Mouse (Mus musculus) CH12.LX (cell line): ENCODE data around the gene Afg1l. TPM values are rescaled to one million over a fixed set of nuclear protein-coding genes. Genes with fewer than 3 reads are reported as not detected.

Source experiments
- DNase-seq: peaks from one replicate; pipeline ENCODE4 v3.0.0-alpha.2; 2013; ENCODE audit errors: extremely low read depth
- H3K27ac ChIP-seq: 2 replicates; pipeline ENCODE4 v1.5.1; 2012; ENCODE audit warnings: low read depth, mild to moderate bottlenecking, control low read depth, moderate library complexity; ENCODE audit not compliant: insufficient read depth
- H3K27me3 ChIP-seq: replicated peaks from 2 replicates; pipeline ENCODE3; 2012; ENCODE audit warnings: inconsistent platforms
- H3K36me3 ChIP-seq, 2 experiments: replicated peaks in 1 of 2; 2 replicates each; pipeline versions ENCODE3 to v1.6.1; 2012; ENCODE audit warnings: inconsistent platforms in 1 of 2, low read length in 1 of 2, mild to moderate bottlenecking in 1 of 2, mixed read lengths in 1 of 2, moderate library complexity in 1 of 2; ENCODE audit not compliant: control insufficient read depth in 1 of 2, insufficient read depth in 1 of 2
- H3K4me1 ChIP-seq, 2 experiments: 2 replicates each; pipeline ENCODE4 v1.6.1; 2012; ENCODE audit warnings: inconsistent platforms in 1 of 2, moderate library complexity in 1 of 2; ENCODE audit not compliant: insufficient read depth in 2 of 2, control insufficient read depth in 1 of 2
- H3K4me2 ChIP-seq: 2 replicates; pipeline ENCODE4 v1.6.1; 2012; ENCODE audit warnings: low read depth, mild to moderate bottlenecking, control low read depth; ENCODE audit not compliant: poor library complexity, insufficient read depth, severe bottlenecking
- H3K4me3 ChIP-seq, 3 experiments: fragments of 150-350 bp in 1 of 3; sonication (generic) in 1 of 3; replicated peaks in 1 of 3; 2 replicates each; pipeline versions ENCODE3 to v1.5.1; 2011 to 2012; ENCODE audit warnings: low read depth in 2 of 3, low read length in 2 of 3, mild to moderate bottlenecking in 2 of 3, moderate library complexity in 2 of 3, control low read depth in 1 of 3, improper control_type of control experiment in 1 of 3, inconsistent platforms in 1 of 3, mixed read lengths in 1 of 3; ENCODE audit not compliant: poor library complexity in 1 of 3
- H3K79me2 ChIP-seq: replicated peaks from 2 replicates; pipeline ENCODE4 v1.6.1; 2012; ENCODE audit warnings: mild to moderate bottlenecking, moderate library complexity; ENCODE audit not compliant: control insufficient read depth, poor library complexity, insufficient read depth, severe bottlenecking; ENCODE audit errors: extremely low read depth
- H3K9ac ChIP-seq: 2 replicates; pipeline ENCODE4 v1.6.1; 2012; ENCODE audit warnings: low read depth, mild to moderate bottlenecking, control low read depth, moderate library complexity; ENCODE audit not compliant: insufficient read depth
- H3K9me3 ChIP-seq: replicated peaks from 2 replicates; pipeline ENCODE3; 2012; ENCODE audit warnings: low read length, inconsistent platforms, mixed read lengths
- CHD1 ChIP-seq: IDR thresholded peaks from 2 replicates; pipeline ENCODE4 v1.6.1; 2012; ENCODE audit warnings: low read depth, low read length, improper control_type of control experiment, inconsistent platforms
- E2F4 ChIP-seq: IDR thresholded peaks from 2 replicates; pipeline ENCODE4 v1.6.1; 2011; ENCODE audit warnings: low read depth, low read length, improper control_type of control experiment; ENCODE audit not compliant: insufficient replicate concordance
- ELF1 ChIP-seq: IDR thresholded peaks from 2 replicates; pipeline ENCODE4 v1.6.1; 2014; ENCODE audit warnings: low read depth, mild to moderate bottlenecking, inconsistent platforms, low read length, improper control_type of control experiment
- EP300 ChIP-seq: IDR thresholded peaks from 2 replicates; pipeline ENCODE4 v1.6.1; 2011; ENCODE audit warnings: low read length, improper control_type of control experiment
- KAT2A ChIP-seq: IDR thresholded peaks from 2 replicates; pipeline ENCODE4 v1.6.1; 2012; ENCODE audit warnings: low read length, improper control_type of control experiment, inconsistent platforms; ENCODE audit not compliant: insufficient replicate concordance
- MAFK ChIP-seq: IDR thresholded peaks from 2 replicates; pipeline ENCODE4 v1.6.1; 2011; ENCODE audit warnings: low read length, improper control_type of control experiment; ENCODE audit not compliant: insufficient replicate concordance
- MAX ChIP-seq: IDR thresholded peaks from 2 replicates; pipeline ENCODE4 v1.6.1; 2011; ENCODE audit warnings: low read length, improper control_type of control experiment
- MAZ ChIP-seq: IDR thresholded peaks from 2 replicates; pipeline ENCODE4 v1.6.1; 2012; ENCODE audit warnings: low read depth, mild to moderate bottlenecking, inconsistent platforms, low read length, improper control_type of control experiment, moderate library complexity
- MEF2A ChIP-seq: IDR thresholded peaks from 2 replicates; pipeline ENCODE4 v1.6.1; 2014; ENCODE audit warnings: low read depth, mild to moderate bottlenecking, inconsistent platforms, low read length, improper control_type of control experiment, borderline replicate concordance
- MXI1 ChIP-seq: IDR thresholded peaks from 2 replicates; pipeline ENCODE4 v1.6.1; 2011; ENCODE audit warnings: mild to moderate bottlenecking, low read depth, low read length, improper control_type of control experiment
- NELFE ChIP-seq: IDR thresholded peaks from 2 replicates; pipeline ENCODE4 v1.6.1; 2011; ENCODE audit warnings: low read depth, low read length, improper control_type of control experiment
- NRF1 ChIP-seq: IDR thresholded peaks from 2 replicates; pipeline ENCODE4 v1.6.1; 2014; ENCODE audit warnings: low read depth, mild to moderate bottlenecking, inconsistent platforms, low read length, improper control_type of control experiment, moderate library complexity
- PAX5 ChIP-seq: IDR thresholded peaks from 2 replicates; pipeline ENCODE4 v1.6.1; 2012; ENCODE audit warnings: low read length, inconsistent platforms, mixed read lengths
- POLR2A ChIP-seq: IDR thresholded peaks from 2 replicates; pipeline ENCODE4 v1.6.1; 2011; ENCODE audit warnings: low read depth, mild to moderate bottlenecking, improper control_type of control experiment, low read length
- RCOR1 ChIP-seq: conservative IDR thresholded peaks from 2 replicates; pipeline ENCODE4 v1.6.1; 2012; ENCODE audit warnings: low read depth, mild to moderate bottlenecking, inconsistent platforms, low read length, improper control_type of control experiment
- SIN3A ChIP-seq: IDR thresholded peaks from 2 replicates; pipeline ENCODE4 v1.6.1; 2012; ENCODE audit warnings: low read length, improper control_type of control experiment, inconsistent platforms
- SMC3 ChIP-seq: IDR thresholded peaks from 2 replicates; pipeline ENCODE4 v1.6.1; 2011; ENCODE audit warnings: low read depth, low read length, improper control_type of control experiment
- TBP ChIP-seq: conservative IDR thresholded peaks from 2 replicates; pipeline ENCODE4 v1.6.1; 2011; ENCODE audit warnings: low read depth, low read length, improper control_type of control experiment
- UBTF ChIP-seq: IDR thresholded peaks from 2 replicates; pipeline ENCODE4 v1.6.1; 2012; ENCODE audit warnings: low read depth, mild to moderate bottlenecking, inconsistent platforms, low read length, improper control_type of control experiment, moderate library complexity
- ZKSCAN1 ChIP-seq: IDR thresholded peaks from 2 replicates; pipeline ENCODE4 v1.6.1; 2012; ENCODE audit warnings: low read depth, inconsistent platforms, low read length, improper control_type of control experiment, borderline replicate concordance
- ZMIZ1 ChIP-seq: IDR thresholded peaks from 2 replicates; pipeline ENCODE4 v1.6.1; 2012; ENCODE audit warnings: low read depth, mild to moderate bottlenecking, inconsistent platforms, low read length, improper control_type of control experiment
- dilution Hi-C: fragments of 300-500 bp; cut with MboI; formaldehyde crosslinking; loops from 2 replicates; pipeline ENCODE4 v1.14.3; 2020; ENCODE audit warnings: low sequenced_read_pairs; ENCODE audit not compliant: extremely low pct_unique_long_range_greater_than_20kb, extremely low pct_ligation_motif_present
- in situ Hi-C: fragments of 300-500 bp; cut with MboI; formaldehyde crosslinking; loops from 3 replicates; pipeline ENCODE4 v1.14.3; 2019; ENCODE audit warnings: low sequenced_read_pairs, low pct_ligation_motif_present, low pct_unique_long_range_greater_than_20kb, mixed read lengths
- polyA plus RNA-seq: library from polyadenylated mRNA; unstranded; fragments of >175 nt; gene quantifications from 2 replicates; pipeline ENCODE4 v1.2.1, GENCODE M21; 2012; ENCODE audit warnings: low read depth; ENCODE audit not compliant: insufficient read length
- total RNA-seq, 2 experiments: library from RNA; depleted of rRNA; stranded (reverse); fragments of 300-350 nt in 1 of 2; fragments of >200 nt in 1 of 2; gene quantifications; 2 replicates each; pipeline ENCODE4 v1.2.3; 2012 to 2014

Afg1l gene
- total and polyA plus RNA-seq, 3 experiments = 3.1 to 6.9 (median 4.5) TPM

DNA sequence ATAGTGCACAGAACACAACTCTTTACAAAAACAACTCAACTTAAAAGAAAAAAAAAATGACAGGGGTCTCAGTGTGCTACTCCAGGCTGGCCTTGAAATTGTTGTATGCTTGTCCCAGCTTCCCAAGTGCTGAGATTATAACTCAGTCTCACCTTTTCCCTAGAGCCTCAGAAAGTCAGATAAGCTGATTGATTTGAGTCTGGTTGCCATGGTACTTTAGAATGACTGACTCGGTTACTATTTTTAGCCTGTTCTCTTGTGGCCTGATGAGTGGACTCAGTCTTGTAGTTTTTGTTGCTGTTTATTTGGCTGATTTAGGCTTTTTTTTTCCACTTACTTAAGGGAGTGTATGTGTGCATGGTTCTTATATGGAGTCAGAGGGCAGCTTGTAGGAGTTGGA is 12.8 kb upstream of the Afg1l start:
- Histone ChIP-seq H3K9me3 (no peaks in the 10 kb centered on the region), H3K9ac (no peak overlapping the region), H3K4me3 (no peak overlapping the region), H3K4me1 (peaks cover 2 to 10% of the 10 kb centered on the region in 2 experiments; a peak in 1 of 4 replicates), H3K27ac (no peak overlapping the region), H3K27me3 (no peaks in the 10 kb centered on the region), H3K4me2 (no peak overlapping the region), H3K79me2 (no peaks in the 10 kb centered on the region), H3K36me3 (no peaks in the 10 kb centered on the region)
- in situ Hi-C loops = no loop called here
- TF ChIP-seq TBP = no peak
- TF ChIP-seq RCOR1 = no peak
- TF ChIP-seq MEF2A = peak; percentile 64; the same call in 1 of the 2 replicates
- TF ChIP-seq KAT2A = no peak
- peak; percentile 46 for DNase-seq
- dilution Hi-C loops = no loop called here

DNA sequence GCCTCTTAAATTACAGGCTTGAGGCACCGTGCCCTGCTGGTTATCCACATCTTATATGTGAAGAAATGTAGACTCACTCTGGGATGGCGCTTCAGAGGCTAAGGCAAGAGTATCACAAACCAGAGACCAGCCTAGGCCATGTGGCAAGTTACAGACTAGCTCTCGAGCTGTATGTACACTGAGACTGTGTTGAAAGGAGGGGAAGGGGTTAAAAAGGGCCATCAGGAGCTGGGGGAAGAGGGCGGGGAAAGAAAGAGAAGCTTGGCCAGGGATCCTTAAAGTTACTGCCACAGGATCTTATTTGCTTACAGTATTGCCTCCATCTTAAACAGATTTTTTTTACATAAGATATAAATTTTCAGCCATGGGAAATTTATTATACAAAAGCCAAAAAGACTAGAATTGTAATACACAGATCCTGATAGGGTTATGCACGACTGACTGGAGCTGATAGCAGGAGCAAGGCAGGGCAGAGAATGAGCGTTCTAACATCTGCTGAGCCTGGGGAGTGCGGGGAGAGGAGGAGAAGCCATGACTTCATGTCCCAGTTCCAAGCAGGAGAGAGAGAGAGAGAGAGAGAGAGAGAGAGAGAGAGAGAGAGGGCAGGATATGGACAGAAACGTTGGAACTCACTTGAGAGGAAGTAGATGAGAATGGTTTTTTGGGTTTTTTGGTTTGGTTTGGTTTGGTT is 10.4 kb upstream of the Afg1l start:
- dilution Hi-C loops = no loop called here

DNA sequence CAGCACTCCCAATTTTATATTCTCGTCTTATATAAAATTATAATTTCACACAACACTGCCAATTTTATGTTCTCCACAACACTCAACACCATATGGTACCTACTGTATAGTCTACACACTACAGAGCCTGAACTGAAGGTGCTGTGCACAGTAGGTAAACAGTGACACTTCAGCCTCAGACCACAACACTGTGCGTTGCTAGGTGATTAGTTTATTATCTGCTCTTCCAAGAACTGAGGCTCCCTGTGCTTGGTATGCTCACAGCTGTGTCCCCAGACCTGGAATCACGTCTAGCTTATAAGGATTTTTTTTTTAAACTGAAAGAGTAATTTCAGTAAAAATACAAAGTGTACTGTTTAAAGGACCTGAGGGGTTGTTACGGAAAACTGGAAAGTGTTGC is 2.4 kb upstream of the Afg1l start:
- Histone ChIP-seq H3K27ac (no peak overlapping the region), H3K36me3 (no peaks in the 10 kb centered on the region), H3K4me2 (no peak overlapping the region), H3K27me3 (no peaks in the 10 kb centered on the region), H3K4me3 (no peak overlapping the region), H3K9ac (no peak overlapping the region), H3K4me1 (peaks cover 6 to 22% of the 10 kb centered on the region in 2 experiments), H3K79me2 (peaks cover 14% of the 10 kb centered on the region), H3K9me3 (no peaks in the 10 kb centered on the region)
- in situ Hi-C loops = no loop called here
- dilution Hi-C loops = no loop called here
- TF ChIP-seq POLR2A (no peak), NELFE (no peak), UBTF (no peak), SIN3A (no peak), NRF1 (no peak), PAX5 (no peak), MAX (no peak), E2F4 (no peak), ZMIZ1 (no peak), RCOR1 (no peak), MEF2A (no peak), ELF1 (no peak), MAZ (no peak), SMC3 (no peak), MAFK (no peak)
- no peak for DNase-seq

More for the DNA sequence above, 10.4 kb upstream of the Afg1l start:
- in situ Hi-C loops = no loop called here
- Histone ChIP-seq H3K79me2 (no peaks in the 10 kb centered on the region), H3K4me3 (no peak overlapping the region), H3K4me2 (no peak overlapping the region), H3K4me1 (peaks cover 2 to 10% of the 10 kb centered on the region in 2 experiments; a peak in 1 of 4 replicates), H3K27me3 (no peaks in the 10 kb centered on the region), H3K9me3 (no peaks in the 10 kb centered on the region), H3K27ac (no peak overlapping the region), H3K9ac (no peak overlapping the region), H3K36me3 (no peaks in the 10 kb centered on the region)
- TF ChIP-seq EP300 = no peak
- TF ChIP-seq CHD1 = no peak
- no peak for TF ChIP-seq MAFK
- TF ChIP-seq ZKSCAN1 = no peak
- TF ChIP-seq MXI1 = no peak
- DNase-seq = no peak
